Mouse (Mus musculus): ENCODE measurements around the gene Pdzd8. TPM values are rescaled to one million over a fixed set of nuclear protein-coding genes. Genes with fewer than 3 reads are reported as not detected.

Gene Pdzd8
- total RNA-seq, 2 experiments from 2014 or later: 51.8 to 55.6 TPM

- no peak for DNase-seq (ENCODE audit: low spot score in 2 of 2)
These were observed 10.8 kb upstream of the Pdzd8 start for GRCm38 (mm10) chr19:59356388-59356787.

- DNase-seq (ENCODE audit: low spot score in 2 of 2): no peak
These were observed 9.3 kb upstream of the Pdzd8 start for GRCm38 (mm10) chr19:59354906-59355305.

DNA sequence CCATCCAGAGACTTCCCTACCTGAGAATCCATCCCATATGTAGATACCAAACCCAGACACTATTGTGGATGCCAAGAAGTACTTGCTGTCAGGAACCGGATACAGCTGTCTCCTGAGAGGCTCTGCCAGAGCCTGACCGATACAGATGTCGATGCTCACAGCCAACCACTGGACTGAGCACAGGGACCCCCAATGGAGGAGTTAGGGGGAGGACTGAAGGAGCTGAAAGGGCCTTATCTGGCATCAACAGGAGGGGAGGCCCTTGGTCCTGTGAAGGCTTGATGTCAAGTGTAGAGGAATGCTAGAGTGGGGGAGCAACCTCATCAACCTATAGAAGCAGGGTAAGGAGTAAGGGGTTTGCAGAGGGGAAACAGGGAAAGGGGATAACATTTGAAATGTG lies 7.2 kb upstream of the Pdzd8 start:
- DNase-seq (ENCODE audit: low spot score in 2 of 2): no peak

GRCm38 (mm10) chr19:59351151-59351889 lies 5.7 kb upstream of the Pdzd8 start:
- no peak for DNase-seq (ENCODE audit: low spot score in 2 of 2)

DNA sequence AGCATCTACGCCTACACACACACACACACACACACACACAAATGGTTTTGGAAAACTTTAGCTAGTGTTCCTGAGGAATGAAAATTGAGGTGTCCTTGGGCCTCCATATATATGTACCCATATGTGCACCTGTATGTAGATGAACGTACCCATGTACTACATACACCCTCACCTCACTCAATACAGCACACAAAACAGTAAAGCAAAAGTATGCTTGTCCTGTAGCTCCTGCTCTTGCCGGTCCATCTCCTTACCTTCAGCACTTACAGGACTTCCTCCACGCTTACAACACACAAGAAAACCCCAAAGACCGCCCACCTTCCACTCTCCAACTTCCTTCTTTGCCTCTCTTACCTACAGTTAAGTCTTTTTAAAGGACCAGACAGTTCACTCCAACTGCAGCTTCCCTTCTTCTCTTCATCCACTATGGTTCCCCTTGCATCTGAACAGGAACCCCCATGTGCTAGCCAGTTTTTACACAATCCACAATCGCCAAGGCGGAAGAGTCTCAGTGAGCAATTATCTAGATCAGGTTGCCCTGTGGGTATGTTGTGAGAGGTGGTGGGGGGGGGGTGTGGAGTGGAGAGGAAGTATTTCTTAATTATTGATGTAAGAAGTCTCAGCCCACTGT lies 4.8 kb upstream of the Pdzd8 start:
- no peak for DNase-seq (ENCODE audit: low spot score in 2 of 2)

GRCm38 (mm10) chr19:59349329-59349960 lies 3.9 kb upstream of the Pdzd8 start:
- no peak for DNase-seq (ENCODE audit: low spot score in 2 of 2)

GRCm38 (mm10) chr19:59346325-59346724 lies 745 bp upstream of the Pdzd8 start:
- DNase-seq (ENCODE audit: low spot score in 2 of 2): no peak

DNA sequence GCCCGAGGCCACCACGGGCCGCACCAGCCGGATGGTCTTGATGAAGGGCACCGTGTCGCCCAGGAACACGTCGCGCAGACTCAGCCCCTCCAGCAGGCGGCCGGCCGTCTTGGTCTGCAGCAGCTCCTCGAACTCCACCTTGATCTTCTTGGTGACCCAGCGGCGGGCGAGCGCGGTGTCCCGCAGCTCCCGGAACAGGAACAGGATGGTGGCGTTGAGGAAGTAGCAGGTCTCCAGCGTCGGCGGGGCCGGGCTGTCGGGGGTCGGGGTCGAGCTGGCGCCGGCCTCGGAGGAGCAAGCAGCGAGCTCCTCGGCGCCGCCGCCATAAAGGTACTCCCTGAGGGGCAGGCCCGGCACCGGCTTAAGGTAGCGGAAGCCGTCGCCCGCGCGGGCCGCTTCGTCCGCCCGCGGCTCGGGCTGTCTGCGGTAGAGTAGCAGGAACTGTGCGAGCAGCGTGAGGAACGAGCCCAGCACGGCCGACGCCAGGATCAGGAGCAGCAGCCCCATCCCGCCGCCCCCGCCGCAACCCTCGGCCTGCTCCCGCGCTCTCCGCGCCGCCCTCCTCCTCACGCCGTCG lies 411 bp downstream of the Pdzd8 start:
- DNase-seq (ENCODE audit: low spot score in 2 of 2): peak; percentile 34 to 47

- peak in 1 of 2 experiments; percentile 22 for DNase-seq (ENCODE audit: low spot score in 2 of 2)
These were observed 1.3 kb downstream of the Pdzd8 start for GRCm38 (mm10) chr19:59344304-59344711.

DNA sequence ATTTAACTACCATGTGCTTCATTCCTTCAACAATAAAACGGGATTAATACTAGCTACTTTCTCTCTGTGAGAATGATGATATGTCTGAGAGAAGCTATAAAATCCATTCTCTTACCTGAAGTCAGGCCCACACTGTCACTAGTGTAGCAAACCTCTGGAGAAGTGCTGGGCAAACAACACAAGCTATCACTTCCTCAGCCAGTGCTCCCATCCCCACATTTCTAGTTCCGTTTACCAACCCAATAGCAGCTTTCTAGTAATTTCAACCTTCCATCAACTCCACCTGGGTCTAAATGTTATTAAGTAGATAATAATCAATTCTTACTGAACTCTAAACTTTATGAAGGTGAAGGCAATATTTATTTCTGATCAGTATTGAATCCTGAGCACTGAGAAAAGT lies 2.6 kb downstream of the Pdzd8 start:
- no peak for DNase-seq (ENCODE audit: low spot score in 2 of 2)

- no peak for DNase-seq (ENCODE audit: low spot score in 2 of 2)
These were observed 5.7 kb downstream of the Pdzd8 start for GRCm38 (mm10) chr19:59339908-59340307.

GRCm38 (mm10) chr19:59337872-59338681 lies 7.5 kb downstream of the Pdzd8 start:
- no peak for DNase-seq (ENCODE audit: low spot score in 2 of 2)

DNA sequence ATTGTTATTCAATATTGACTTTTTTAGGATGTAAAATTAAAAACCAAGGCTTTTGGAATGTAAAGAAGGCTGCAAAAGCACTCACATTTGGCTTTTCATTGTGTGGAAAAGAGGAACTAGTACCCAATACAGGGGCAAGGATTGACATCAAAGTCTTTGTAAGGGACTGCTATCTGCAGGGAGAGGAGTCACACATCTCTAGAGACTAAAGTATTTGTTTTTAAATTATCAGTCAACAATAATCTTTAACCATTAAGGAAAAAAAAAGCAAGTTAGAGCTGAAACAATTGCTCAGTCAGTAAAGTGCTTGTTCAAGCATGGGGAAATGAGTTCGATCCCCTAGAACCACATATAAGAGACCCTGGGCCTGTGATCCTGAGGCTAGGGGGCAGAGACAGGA lies 8.9 kb downstream of the Pdzd8 start:
- DNase-seq (ENCODE audit: low spot score in 2 of 2): no peak

- no peak for DNase-seq (ENCODE audit: low spot score in 2 of 2)
These were observed 14.8 kb downstream of the Pdzd8 start for GRCm38 (mm10) chr19:59330816-59331225.

DNA sequence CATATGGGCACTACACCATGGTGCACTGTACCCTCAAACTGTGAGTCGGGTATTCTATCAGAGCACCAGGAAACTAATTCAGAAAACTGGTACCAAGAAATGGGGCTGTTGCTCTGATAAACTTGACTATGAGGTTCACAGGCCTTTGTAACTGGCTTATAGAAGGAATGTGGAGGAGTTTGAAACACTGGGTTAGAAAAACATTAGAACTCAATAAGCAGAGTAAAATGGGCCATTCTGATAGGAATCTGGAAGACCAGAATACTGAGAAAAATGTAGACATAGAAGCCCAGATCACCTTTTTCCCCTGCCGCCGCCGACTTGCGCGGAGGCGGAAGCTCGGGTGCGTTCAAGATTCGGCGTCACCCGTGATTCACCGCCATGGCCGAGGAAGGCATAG lies 23.6 kb downstream of the Pdzd8 start, which contains the start of gene Rps12-ps3:
Gene Rps12-ps3 (plus strand): TSS at position 301 of the 400 bp plus-strand sequence.
- DNase-seq (ENCODE audit: low spot score in 2 of 2): no peak

- peak in 1 of 2 experiments; percentile 52 for DNase-seq (ENCODE audit: low spot score in 2 of 2)
These were observed 29.0 kb downstream of the Pdzd8 start for GRCm38 (mm10) chr19:59316571-59316970.

DNA sequence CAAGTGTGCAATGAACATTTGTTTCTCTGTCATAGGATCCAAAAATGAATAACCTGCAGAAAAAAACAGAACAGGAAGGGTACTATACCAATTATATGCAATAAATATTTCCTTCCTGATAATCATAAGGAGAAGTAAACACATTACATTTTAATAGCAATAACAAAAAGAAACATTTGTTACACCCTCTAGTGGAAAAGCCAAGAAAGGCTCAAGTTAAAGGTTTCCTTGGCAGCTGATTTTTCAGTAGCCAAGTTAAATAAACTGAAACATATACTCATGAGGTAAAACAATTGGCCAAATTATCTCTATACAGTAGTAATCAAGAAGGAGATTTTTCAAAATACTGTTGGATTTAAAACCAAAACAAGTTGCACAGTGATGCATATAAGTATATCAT lies 30.3 kb downstream of the Pdzd8 start:
- DNase-seq (ENCODE audit: low spot score in 2 of 2): no peak

GRCm38 (mm10) chr19:59292183-59292839 lies 53.3 kb downstream of the Pdzd8 start:
- peak in 1 of 2 experiments; percentile 18 for DNase-seq (ENCODE audit: low spot score in 2 of 2)

GRCm38 (mm10) chr19:59289811-59290210 lies 55.8 kb downstream of the Pdzd8 start:
- DNase-seq (ENCODE audit: low spot score in 2 of 2): no peak

DNA sequence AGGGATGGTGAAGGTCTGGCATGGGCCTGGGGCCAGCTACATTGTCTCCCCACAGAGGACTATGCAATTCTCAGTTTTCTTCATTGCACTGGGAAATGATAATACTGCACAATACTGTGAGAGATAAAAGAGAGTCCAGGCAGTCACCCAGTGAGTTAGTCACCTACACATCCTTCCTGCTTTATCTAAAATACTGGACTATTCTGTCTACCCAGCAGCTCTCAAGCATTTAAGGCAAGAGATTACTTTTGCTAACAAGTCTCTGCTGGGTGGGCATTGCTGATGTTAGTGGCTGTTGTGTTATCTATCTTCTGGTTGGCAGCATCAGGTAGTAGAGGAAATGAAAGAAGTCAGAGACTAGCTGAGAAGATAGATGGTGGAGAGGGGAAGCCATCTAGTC lies 56.5 kb downstream of the Pdzd8 start:
- DNase-seq (ENCODE audit: low spot score in 2 of 2): no peak

Measured in layer of hippocampus, postnatal 14 days (tissue).